Comparison of ENCODE assay signal across 14 mouse cellular contexts in genomic region chr5:7139658-7140057, GRCm38 (mm10).
A peak's percentile ranks its signal among the peaks of the same experiment; 100 is the strongest.
DNase-seq lines count a peak whose midpoint lies in the region.
"Had no signal": no experiment of that assay in that cellular context is flagged by ENCODE, and none has a peak within 500 bp of the region (broad histone marks: within the 10 kb centered on the region; RNA-seq: fewer than 3 reads in every experiment).

No protein-coding gene starts in this region.

- intact Hi-C loops in heart, postnatal 36 days (cut with DNase I) = no loop called here
- intact Hi-C loops in left cerebral cortex, postnatal 10 days (cut with DNase I) = no loop called here

- DNase-seq in adrenal gland, postnatal 10 days = peak; percentile 8
- DNase-seq in adrenal gland, postnatal 25 days = no peak
- DNase-seq in heart, adult 18-20 months = peak; percentile 12 to 30
- DNase-seq in heart, postnatal 36 days = no peak
- DNase-seq in left cerebral cortex, adult 11 months (ENCODE audit: low spot score) = peak; percentile 7
- no peak for DNase-seq in left cerebral cortex, postnatal 10 days (ENCODE audit: extremely low spot score in 1 of 2, low spot score in 2 of 2)
- DNase-seq in skeletal muscle tissue, adult 2 months (ENCODE audit: low read depth, low spot score) = peak; percentile 1
- DNase-seq: cerebellum, adult 9-11 months; gastrocnemius, postnatal 25 days; kidney, adult 8-10 months; kidney, postnatal 25 days; layer of hippocampus, adult 9-11 months; liver, embryonic 13.5 days; thymus, postnatal 25 days had no signal

Comparison
In these comparisons a context has a peak if more than half of its experiments do, and no peak if none do; other contexts are left out.
1. DNase-seq: peak in adrenal gland, postnatal 10 days (single experiment), heart, adult 18-20 months (2 of 2), left cerebral cortex, adult 11 months (single experiment) and skeletal muscle tissue, adult 2 months (single experiment); none in adrenal gland, postnatal 25 days (single experiment), heart, postnatal 36 days (0 of 2) and left cerebral cortex, postnatal 10 days (0 of 2).